Mouse (Mus musculus): ENCODE data around the gene Gmeb2. TPM values are rescaled to one million over a fixed set of nuclear protein-coding genes. Genes with fewer than 3 reads are reported as not detected.

The Gmeb2 gene
- polyA plus RNA-seq, 1 experiment from 2014 or later, result 15.9 TPM

GRCm38 (mm10) chr2:181219538-181220216 lies 68.2 kb downstream of the Gmeb2 start, which contains the start of gene Fndc11:
Fndc11 (plus strand) TSS chr2:181220013.
- 2% methylated on average over 25 of the region's 25 CpGs for WGBS
- no peaks in the 10 kb centered on the region for H3K9me3 ChIP-seq
- peak within 1 kb of the TSS; percentile 61 for H3K4me2 ChIP-seq
- peak within 1 kb of the TSS; percentile 41 for H3K9ac ChIP-seq
- peak; percentile 80 for ATAC-seq (ENCODE audit: insufficient number of reproducible peaks, insufficient read depth, low FRiP score, low TSS enrichment, low read depth)
- H3K27me3 ChIP-seq, result 0 out of 2 replicates have a peak, but pooled peaks cover 8% of the 10 kb centered on the region
- H3K36me3 ChIP-seq, result no peaks in the 10 kb centered on the region
- peak within 1 kb of the TSS; percentile 18; the same call in 1 of the 2 replicates for H3K27ac ChIP-seq
- peak within 1 kb of the TSS; percentile 30 for H3K4me3 ChIP-seq
- peaks cover 16% of the 10 kb centered on the region for H3K4me1 ChIP-seq

GRCm38 (mm10) chr2:181218881-181219485 lies 68.9 kb downstream of the Gmeb2 start:
- peak overlapping the region; percentile 30; the same call in 1 of the 2 replicates for H3K4me3 ChIP-seq
- H3K27me3 ChIP-seq, result peaks cover 15% of the 10 kb centered on the region
- no peaks in the 10 kb centered on the region for H3K36me3 ChIP-seq
- H3K27ac ChIP-seq, result peak overlapping the region; percentile 18; the same call in 1 of the 2 replicates
- no peak overlapping the region for H3K9ac ChIP-seq
- no peak for ATAC-seq (ENCODE audit: insufficient number of reproducible peaks, insufficient read depth, low FRiP score, low TSS enrichment, low read depth)
- peaks cover 16% of the 10 kb centered on the region for H3K4me1 ChIP-seq
- H3K9me3 ChIP-seq, result no peaks in the 10 kb centered on the region
- 59% methylated on average over 5 of the region's 5 CpGs for WGBS
- H3K4me2 ChIP-seq, result 0 out of 2 replicates have a peak overlapping the region, but pooled peaks have one; percentile 61

GRCm38 (mm10) chr2:181216037-181216436 lies 71.8 kb downstream of the Gmeb2 start:
- Histone ChIP-seq H3K27me3 (peaks cover 44% of the 10 kb centered on the region), H3K27ac (no peak overlapping the region), H3K9ac (no peak overlapping the region), H3K4me3 (no peak overlapping the region), H3K4me1 (peaks cover 28% of the 10 kb centered on the region), H3K4me2 (no peak overlapping the region), H3K36me3 (no peaks in the 10 kb centered on the region), H3K9me3 (no peaks in the 10 kb centered on the region)
- 87% methylated on average over 6 of the region's 6 CpGs for WGBS
- ATAC-seq (ENCODE audit: insufficient number of reproducible peaks, insufficient read depth, low FRiP score, low TSS enrichment, low read depth), result no peak

- Histone ChIP-seq H3K4me2 (peak within 1 kb of the TSS; percentile 58), H3K4me1 (peaks cover 12% of the 10 kb centered on the region), H3K9me3 (no peaks in the 10 kb centered on the region), H3K36me3 (no peaks in the 10 kb centered on the region), H3K4me3 (peak within 1 kb of the TSS; percentile 33), H3K9ac (0 out of 2 replicates have a peak within 1 kb of the TSS, but pooled peaks have one; percentile 32), H3K27ac (no peak within 1 kb of the TSS), H3K27me3 (peaks cover 47% of the 10 kb centered on the region)
- 1% methylated on average over 17 of the region's 17 CpGs for WGBS
- no peak for ATAC-seq (ENCODE audit: insufficient number of reproducible peaks, insufficient read depth, low FRiP score, low TSS enrichment, low read depth)
Measured at GRCm38 (mm10) chr2:181213021-181213445, 74.8 kb downstream of the Gmeb2 start, which contains the start of gene Srms. Srms (minus strand) TSS chr2:181213185.

- 0 out of 2 replicates have a peak overlapping the region, but pooled peaks have one; percentile 32 for H3K9ac ChIP-seq
- H3K9me3 ChIP-seq, result no peaks in the 10 kb centered on the region
- no peak overlapping the region for H3K27ac ChIP-seq
- peak overlapping the region; percentile 58 for H3K4me2 ChIP-seq
- peak overlapping the region; percentile 33 for H3K4me3 ChIP-seq
- peaks cover 12% of the 10 kb centered on the region for H3K4me1 ChIP-seq
- ATAC-seq (ENCODE audit: insufficient number of reproducible peaks, insufficient read depth, low FRiP score, low TSS enrichment, low read depth), result no peak
- H3K36me3 ChIP-seq, result no peaks in the 10 kb centered on the region
- WGBS, result 2% methylated on average over 34 of the region's 34 CpGs
- peaks cover 47% of the 10 kb centered on the region for H3K27me3 ChIP-seq
Measured at GRCm38 (mm10) chr2:181212389-181213020, 75.3 kb downstream of the Gmeb2 start.

GRCm38 (mm10) chr2:181206118-181206517 lies 81.7 kb downstream of the Gmeb2 start:
- Histone ChIP-seq H3K27ac (no peak overlapping the region), H3K4me3 (no peak overlapping the region), H3K36me3 (no peaks in the 10 kb centered on the region), H3K27me3 (peaks cover 7% of the 10 kb centered on the region), H3K9ac (no peak overlapping the region), H3K4me2 (no peak overlapping the region), H3K4me1 (no peaks in the 10 kb centered on the region), H3K9me3 (no peaks in the 10 kb centered on the region)
- WGBS, result 87% methylated on average over 9 of the region's 9 CpGs
- ATAC-seq (ENCODE audit: insufficient number of reproducible peaks, insufficient read depth, low FRiP score, low TSS enrichment, low read depth), result no peak

GRCm38 (mm10) chr2:181205678-181206077 lies 82.2 kb downstream of the Gmeb2 start:
- Histone ChIP-seq H3K4me1 (no peaks in the 10 kb centered on the region), H3K9me3 (no peaks in the 10 kb centered on the region), H3K27me3 (0 out of 2 replicates have a peak, but pooled peaks cover 5% of the 10 kb centered on the region), H3K9ac (no peak overlapping the region), H3K4me2 (no peak overlapping the region), H3K27ac (no peak overlapping the region), H3K36me3 (no peaks in the 10 kb centered on the region), H3K4me3 (no peak overlapping the region)
- ATAC-seq (ENCODE audit: insufficient number of reproducible peaks, insufficient read depth, low FRiP score, low TSS enrichment, low read depth), result no peak
- 87% methylated on average over 5 of the region's 5 CpGs for WGBS

GRCm38 (mm10) chr2:181202886-181203285 lies 84.9 kb downstream of the Gmeb2 start:
- Histone ChIP-seq H3K27me3 (no peaks in the 10 kb centered on the region), H3K9ac (no peak overlapping the region), H3K4me3 (no peak overlapping the region), H3K36me3 (no peaks in the 10 kb centered on the region), H3K9me3 (no peaks in the 10 kb centered on the region), H3K4me1 (no peaks in the 10 kb centered on the region), H3K27ac (no peak overlapping the region), H3K4me2 (no peak overlapping the region)
- WGBS, result 77% methylated on average over 6 of the region's 6 CpGs
- ATAC-seq (ENCODE audit: insufficient number of reproducible peaks, insufficient read depth, low FRiP score, low TSS enrichment, low read depth), result no peak

GRCm38 (mm10) chr2:181202422-181202821 lies 85.4 kb downstream of the Gmeb2 start, which contains the start of gene Ptk6:
Ptk6 (minus strand) TSS chr2:181202789.
- Histone ChIP-seq H3K4me3 (no peak within 1 kb of the TSS), H3K36me3 (no peaks in the 10 kb centered on the region), H3K4me1 (no peaks in the 10 kb centered on the region), H3K9ac (no peak within 1 kb of the TSS), H3K4me2 (no peak within 1 kb of the TSS), H3K27me3 (no peaks in the 10 kb centered on the region), H3K27ac (no peak within 1 kb of the TSS), H3K9me3 (no peaks in the 10 kb centered on the region)
- ATAC-seq (ENCODE audit: insufficient number of reproducible peaks, insufficient read depth, low FRiP score, low TSS enrichment, low read depth), result no peak
- WGBS, result 87% methylated on average over 3 of the region's 3 CpGs

- Histone ChIP-seq H3K27ac (no peak overlapping the region), H3K9me3 (no peaks in the 10 kb centered on the region), H3K4me3 (no peak overlapping the region), H3K27me3 (no peaks in the 10 kb centered on the region), H3K36me3 (no peaks in the 10 kb centered on the region), H3K4me2 (no peak overlapping the region), H3K4me1 (no peaks in the 10 kb centered on the region), H3K9ac (no peak overlapping the region)
- WGBS, result 71% methylated on average over 3 of the region's 3 CpGs
- ATAC-seq (ENCODE audit: insufficient number of reproducible peaks, insufficient read depth, low FRiP score, low TSS enrichment, low read depth), result no peak
Measured at GRCm38 (mm10) chr2:181201606-181202005, 86.2 kb downstream of the Gmeb2 start.

Data from embryonic facial prominence, embryonic 13.5 days (tissue).